Mouse (Mus musculus) neural tube, embryonic 13.5 days (tissue): Measurements from ENCODE around the gene As3mt. TPM values are rescaled to one million over a fixed set of nuclear protein-coding genes. Genes with fewer than 3 reads are reported as not detected.
"Not testable (repeated sequence)": the region's sequence is repeated elsewhere in the genome, so short reads cannot be mapped to it uniquely, and the experiment has no call there.

ENCODE experiments used
- ATAC-seq: fragments of 200-750 bp; cut with Nextera tagmentation; 2 replicates; pipeline ENCODE4 v1.8.0; 2017; ENCODE audit warnings: low read depth, mild to moderate bottlenecking, moderate TSS enrichment, moderate library complexity
- H3K27ac ChIP-seq: fragments of 300-500 bp; sonication (generic); replicated peaks from 2 replicates; pipeline ENCODE4 v1.5.1; 2015; ENCODE audit warnings: moderate library complexity, mild to moderate bottlenecking, inconsistent platforms
- H3K27me3 ChIP-seq: fragments of 300-500 bp; sonication (generic); 2 replicates; pipeline ENCODE4 v1.6.1; 2015; ENCODE audit warnings: mild to moderate bottlenecking, inconsistent platforms
- H3K36me3 ChIP-seq: fragments of 300-500 bp; sonication (generic); 2 replicates; pipeline ENCODE4 v1.6.1; 2015; ENCODE audit warnings: mild to moderate bottlenecking, inconsistent platforms
- H3K4me1 ChIP-seq: fragments of 300-500 bp; sonication (generic); replicated peaks from 2 replicates; pipeline ENCODE4 v1.6.1; 2015; ENCODE audit warnings: inconsistent platforms
- H3K4me2 ChIP-seq: fragments of 300-500 bp; sonication (generic); 2 replicates; pipeline ENCODE4 v1.6.1; 2015; ENCODE audit warnings: inconsistent platforms, mild to moderate bottlenecking, moderate library complexity
- H3K4me3 ChIP-seq: fragments of 300-500 bp; sonication (generic); 2 replicates; pipeline ENCODE4 v1.5.1; 2015; ENCODE audit warnings: mild to moderate bottlenecking, inconsistent platforms
- H3K9ac ChIP-seq: fragments of 300-500 bp; sonication (generic); 2 replicates; pipeline ENCODE4 v1.6.1; 2015; ENCODE audit warnings: moderate library complexity, mild to moderate bottlenecking, inconsistent platforms
- H3K9me3 ChIP-seq: fragments of 300-500 bp; sonication (generic); 2 replicates; pipeline ENCODE4 v1.6.1; 2016; ENCODE audit warnings: inconsistent platforms
- WGBS: fragments of 180-500 bp; shearing (Covaris S2); methylation state at CpG from one replicate; pipeline ENCODE4 v1.1.7; 2015; 5-methylcytosine and 5-hydroxymethylcytosine counted together
- polyA plus RNA-seq: library from polyadenylated mRNA; unstranded; fragments of >200 nt; fragmentation: Nextera tagmentation; extraction: Ambion mirVana; gene quantifications from 2 replicates; pipeline ENCODE4 v1.2.1, GENCODE M21; 2015

Gene As3mt
- polyA plus RNA-seq, 1 experiment from 2014 or later = 42.3 TPM

GRCm38 (mm10) chr19:46731351-46731750 is 24.1 kb downstream of the As3mt start:
- Histone ChIP-seq H3K4me2 (no peak overlapping the region), H3K36me3 (peaks cover 6% of the 10 kb centered on the region; the same call in 1 of the 2 replicates), H3K9ac (no peak overlapping the region), H3K4me3 (no peak overlapping the region), H3K27me3 (no peaks in the 10 kb centered on the region), H3K27ac (no peak overlapping the region), H3K4me1 (peaks cover 11% of the 10 kb centered on the region), H3K9me3 (no peaks in the 10 kb centered on the region)
- WGBS = 83% methylated on average over 10 of the region's 10 CpGs
- ATAC-seq = no peak

DNA sequence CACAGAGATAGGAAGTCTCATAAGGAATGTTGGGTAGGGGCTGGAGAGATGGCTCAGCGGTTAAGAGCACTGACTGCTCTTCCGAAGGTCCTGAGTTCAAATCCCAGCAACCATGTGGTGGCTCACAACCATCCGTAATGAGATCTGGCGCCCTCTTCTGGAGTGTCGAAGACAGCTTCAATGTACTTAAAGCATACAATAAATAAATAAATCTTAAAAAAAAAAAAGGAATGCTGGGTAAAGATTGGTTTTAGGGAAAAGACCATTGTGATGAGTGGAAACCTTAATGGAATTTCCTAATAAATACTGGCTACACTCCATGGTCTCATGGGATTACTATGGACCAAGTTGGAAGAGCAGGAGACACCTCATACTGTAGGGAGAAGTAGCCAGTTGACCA is 25.4 kb downstream of the As3mt start:
- H3K36me3 ChIP-seq, H3K9ac ChIP-seq, H3K4me3 ChIP-seq, H3K27ac ChIP-seq, H3K27me3 ChIP-seq, H3K4me2 ChIP-seq, H3K9me3 ChIP-seq, H3K4me1 ChIP-seq, ATAC-seq: not testable (repeated sequence)
- WGBS = 91% methylated on average over 5 of the region's 5 CpGs

- no peaks in the 10 kb centered on the region for H3K27me3 ChIP-seq
- H3K36me3 ChIP-seq = peaks cover 6% of the 10 kb centered on the region; the same call in 1 of the 2 replicates
- H3K4me1 ChIP-seq = no peaks in the 10 kb centered on the region
- no peak overlapping the region for H3K27ac ChIP-seq
- 92% methylated on average over 7 of the region's 7 CpGs for WGBS
- no peaks in the 10 kb centered on the region for H3K9me3 ChIP-seq
- no peak overlapping the region for H3K9ac ChIP-seq
- H3K4me2 ChIP-seq = no peak overlapping the region
- H3K4me3 ChIP-seq = no peak overlapping the region
- no peak for ATAC-seq
These were observed 26.4 kb downstream of the As3mt start for GRCm38 (mm10) chr19:46733626-46734025.

DNA sequence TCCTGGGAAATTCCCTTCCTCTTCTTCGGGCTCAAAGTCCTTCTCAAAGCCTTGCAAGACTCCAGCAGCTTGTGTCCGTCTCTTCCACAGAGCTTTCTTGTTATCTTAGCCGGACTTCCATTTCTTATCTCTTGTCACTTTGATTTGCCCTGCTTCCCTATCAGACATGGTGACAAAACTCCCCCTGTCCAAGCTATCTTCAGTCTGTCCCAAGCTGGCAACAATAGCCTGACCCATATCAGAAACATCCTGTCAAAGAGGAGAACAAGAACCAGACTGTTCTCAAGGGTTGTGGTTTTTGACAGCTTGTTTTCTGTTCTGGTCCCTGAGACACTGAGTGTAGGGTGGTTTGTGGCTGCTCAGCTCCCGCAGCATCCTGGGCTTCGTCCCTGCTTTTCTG is 28.0 kb downstream of the As3mt start:
- Histone ChIP-seq H3K4me3 (no peak overlapping the region), H3K27ac (no peak overlapping the region), H3K9me3 (no peaks in the 10 kb centered on the region), H3K4me2 (no peak overlapping the region), H3K4me1 (no peaks in the 10 kb centered on the region), H3K9ac (no peak overlapping the region), H3K36me3 (peaks cover 6% of the 10 kb centered on the region; the same call in 1 of the 2 replicates), H3K27me3 (no peaks in the 10 kb centered on the region)
- no peak for ATAC-seq
- WGBS = 73% methylated on average over 5 of the region's 5 CpGs

DNA sequence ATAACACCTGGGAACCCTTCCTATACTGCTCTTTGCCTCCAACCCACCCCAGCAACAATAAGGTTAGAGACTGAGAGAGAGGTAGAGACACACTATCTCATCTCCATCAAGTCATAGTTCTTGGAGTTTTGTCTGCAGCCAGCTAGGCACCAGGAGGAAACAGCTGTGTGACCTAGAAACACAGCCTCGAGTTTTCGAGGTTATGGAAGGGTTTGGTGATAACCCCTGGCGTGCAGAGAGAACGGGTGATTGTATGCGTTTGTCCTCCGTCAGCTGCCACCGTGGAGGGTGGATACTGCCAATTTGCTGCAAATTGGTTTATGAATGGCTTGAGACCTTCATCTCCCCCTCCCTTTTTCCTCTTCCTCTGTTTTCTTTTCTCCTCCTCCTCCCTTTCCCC is 29.8 kb downstream of the As3mt start:
- Histone ChIP-seq H3K27me3 (no peaks in the 10 kb centered on the region), H3K4me1 (no peaks in the 10 kb centered on the region), H3K4me2 (no peak overlapping the region), H3K9ac (no peak overlapping the region), H3K27ac (no peak overlapping the region), H3K9me3 (no peaks in the 10 kb centered on the region), H3K36me3 (peaks cover 6% of the 10 kb centered on the region; the same call in 1 of the 2 replicates), H3K4me3 (no peak overlapping the region)
- no peak for ATAC-seq
- 80% methylated on average over 7 of the region's 7 CpGs for WGBS

DNA sequence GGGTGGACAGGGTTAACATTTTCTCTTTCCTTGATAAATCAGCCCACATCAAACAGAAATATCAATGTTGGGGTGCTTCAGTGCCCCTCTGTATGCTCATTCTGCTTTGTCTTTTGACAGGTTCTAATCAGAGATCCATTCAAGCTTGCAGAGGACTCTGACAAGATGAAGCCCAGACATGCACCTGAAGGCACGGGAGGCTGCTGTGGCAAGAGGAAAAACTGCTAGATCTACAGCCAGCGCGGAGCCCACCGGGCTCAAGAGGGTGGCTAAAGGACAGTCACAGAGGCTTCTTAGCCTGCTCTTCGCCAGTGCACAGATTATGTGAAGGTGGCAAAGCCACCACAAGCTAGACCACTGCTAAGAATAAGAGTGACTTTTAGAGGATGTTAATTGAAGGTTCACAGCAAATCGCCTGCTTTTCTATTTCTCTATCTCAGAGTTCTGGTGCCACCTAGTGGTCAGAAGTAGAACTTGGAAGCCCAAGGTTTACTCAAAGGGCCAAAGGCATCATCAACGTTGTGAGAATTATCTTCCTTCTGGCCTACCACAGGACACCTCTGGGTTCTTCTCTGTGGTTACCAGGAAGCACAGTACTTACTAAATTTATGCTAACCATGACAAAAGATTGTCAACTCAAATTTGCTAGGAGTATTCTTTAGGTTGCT is 33.2 kb downstream of the As3mt start:
- no peaks in the 10 kb centered on the region for H3K36me3 ChIP-seq
- no peak overlapping the region for H3K4me3 ChIP-seq
- H3K4me1 ChIP-seq = no peaks in the 10 kb centered on the region
- H3K27ac ChIP-seq = no peak overlapping the region
- WGBS = 51% methylated on average over 7 of the region's 7 CpGs
- H3K9ac ChIP-seq = no peak overlapping the region
- H3K27me3 ChIP-seq = no peaks in the 10 kb centered on the region
- H3K4me2 ChIP-seq = no peak overlapping the region
- no peak for ATAC-seq
- H3K9me3 ChIP-seq = no peaks in the 10 kb centered on the region

- Histone ChIP-seq H3K27me3 (no peaks in the 10 kb centered on the region), H3K4me3 (no peak overlapping the region), H3K9me3 (no peaks in the 10 kb centered on the region), H3K4me2 (no peak overlapping the region), H3K36me3 (no peaks in the 10 kb centered on the region), H3K4me1 (no peaks in the 10 kb centered on the region), H3K27ac (no peak overlapping the region), H3K9ac (no peak overlapping the region)
- ATAC-seq = no peak
- WGBS = 53% methylated on average over 6 of the region's 6 CpGs
These were observed 34.3 kb downstream of the As3mt start for GRCm38 (mm10) chr19:46741574-46741973.

- Histone ChIP-seq H3K27me3 (no peaks in the 10 kb centered on the region), H3K4me2 (no peak overlapping the region), H3K9ac (no peak overlapping the region), H3K4me1 (no peaks in the 10 kb centered on the region), H3K9me3 (no peaks in the 10 kb centered on the region), H3K36me3 (no peaks in the 10 kb centered on the region), H3K27ac (no peak overlapping the region), H3K4me3 (no peak overlapping the region)
- ATAC-seq = no peak
- WGBS = 65% methylated on average over 9 of the region's 9 CpGs
These were observed 37.4 kb downstream of the As3mt start for GRCm38 (mm10) chr19:46744681-46745080.

DNA sequence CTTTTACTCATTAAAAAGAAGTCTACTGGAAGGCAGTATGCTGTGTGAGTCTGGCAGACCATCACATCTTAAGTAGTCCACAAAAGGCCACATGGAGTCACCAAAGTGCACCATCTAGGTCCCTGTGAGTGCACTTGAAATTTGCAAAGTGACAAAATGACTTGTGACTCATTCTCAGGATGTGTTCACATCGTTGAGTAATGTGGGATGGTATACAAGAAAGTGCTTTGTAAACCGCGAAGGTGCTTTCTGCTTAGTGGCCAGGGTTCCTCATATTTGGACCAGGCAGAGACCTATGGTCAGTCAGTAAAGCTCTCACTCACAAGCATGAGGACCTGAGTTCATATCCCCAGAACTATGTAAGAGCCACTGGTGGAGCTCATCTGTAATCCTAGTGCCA is 40.5 kb downstream of the As3mt start:
- Histone ChIP-seq H3K4me2 (no peak overlapping the region), H3K9ac (no peak overlapping the region), H3K36me3 (no peaks in the 10 kb centered on the region), H3K9me3 (no peaks in the 10 kb centered on the region), H3K4me3 (no peak overlapping the region), H3K27me3 (no peaks in the 10 kb centered on the region), H3K4me1 (no peaks in the 10 kb centered on the region), H3K27ac (no peak overlapping the region)
- no peak for ATAC-seq
- 92% methylated on average over 3 of the region's 3 CpGs for WGBS

DNA sequence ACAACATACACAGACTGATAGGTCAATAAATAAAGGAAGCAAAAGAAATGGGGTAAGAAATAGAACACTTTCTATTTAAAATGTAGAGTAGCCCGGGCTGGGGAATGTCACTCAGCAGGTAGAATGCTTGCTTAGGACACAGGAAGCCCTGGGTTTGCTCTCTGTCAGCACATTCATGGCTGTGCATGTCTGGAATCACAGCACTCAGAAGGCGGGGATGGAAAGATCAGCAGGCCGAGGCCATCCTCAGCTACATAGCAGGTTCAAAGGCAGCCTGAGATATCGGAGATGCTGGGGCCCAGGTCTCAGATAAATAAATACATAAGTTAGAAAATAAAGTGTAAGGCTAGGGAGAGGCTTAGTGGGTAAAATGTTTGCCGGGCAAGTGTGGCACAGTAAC is 45.0 kb downstream of the As3mt start:
- H3K4me1 ChIP-seq = no peaks in the 10 kb centered on the region
- H3K27ac ChIP-seq = no peak overlapping the region
- H3K36me3 ChIP-seq = no peaks in the 10 kb centered on the region
- ATAC-seq = no peak
- H3K27me3 ChIP-seq = no peaks in the 10 kb centered on the region; the same call in none of the 2 replicates
- H3K9me3 ChIP-seq = no peaks in the 10 kb centered on the region
- no peak overlapping the region for H3K9ac ChIP-seq
- H3K4me2 ChIP-seq = no peak overlapping the region
- WGBS = 91% methylated on average over 5 of the region's 5 CpGs
- H3K4me3 ChIP-seq = no peak overlapping the region

GRCm38 (mm10) chr19:46755066-46755465 is 47.8 kb downstream of the As3mt start:
- ATAC-seq = no peak
- Histone ChIP-seq H3K4me1 (no peaks in the 10 kb centered on the region), H3K27me3 (peaks cover 3% of the 10 kb centered on the region), H3K4me3 (no peak overlapping the region), H3K9ac (no peak overlapping the region), H3K4me2 (no peak overlapping the region), H3K36me3 (no peaks in the 10 kb centered on the region), H3K27ac (no peak overlapping the region), H3K9me3 (no peaks in the 10 kb centered on the region)
- WGBS = 50% methylated on average over 9 of the region's 9 CpGs

GRCm38 (mm10) chr19:46756221-46756620 is 49.0 kb downstream of the As3mt start:
- Histone ChIP-seq H3K36me3 (no peaks in the 10 kb centered on the region), H3K27ac (no peak overlapping the region), H3K9me3 (no peaks in the 10 kb centered on the region), H3K9ac (no peak overlapping the region), H3K27me3 (peaks cover 3% of the 10 kb centered on the region), H3K4me3 (no peak overlapping the region), H3K4me1 (no peaks in the 10 kb centered on the region; the same call in 1 of the 2 replicates), H3K4me2 (no peak overlapping the region)
- WGBS = 90% methylated on average over 4 of the region's 4 CpGs
- ATAC-seq = no peak

GRCm38 (mm10) chr19:46759096-46759495 is 51.8 kb downstream of the As3mt start:
- Histone ChIP-seq H3K4me1 (peaks cover 19% of the 10 kb centered on the region), H3K4me2 (no peak overlapping the region), H3K36me3 (no peaks in the 10 kb centered on the region), H3K4me3 (no peak overlapping the region), H3K9me3 (no peaks in the 10 kb centered on the region), H3K27ac (no peak overlapping the region), H3K27me3 (peaks cover 11% of the 10 kb centered on the region), H3K9ac (0 out of 2 replicates have a peak overlapping the region, but pooled peaks have one; percentile 23)
- 68% methylated on average over 8 of the region's 8 CpGs for WGBS
- ATAC-seq = no peak
